Mouse (Mus musculus): ENCODE results near the gene Iffo2.

Iffo2 gene

DNA sequence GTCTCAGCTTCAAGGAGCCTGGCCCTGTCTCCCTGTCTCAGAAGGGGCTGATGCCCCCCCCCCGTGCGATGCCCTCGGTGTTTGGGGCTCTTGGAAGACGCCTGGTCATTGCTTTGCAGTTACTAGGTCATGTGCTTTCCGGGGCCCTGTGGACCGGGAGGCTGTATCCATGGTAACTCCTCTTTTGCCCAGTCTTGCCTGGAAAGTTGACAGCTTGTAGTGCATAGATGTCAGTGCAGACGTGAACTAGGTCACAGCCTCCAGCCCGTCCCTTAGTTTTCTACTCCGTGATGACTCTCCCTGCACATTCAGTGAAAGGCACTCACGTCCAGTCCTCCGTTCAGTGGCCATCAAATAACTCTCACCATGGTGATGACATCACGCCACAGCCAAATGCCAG, 3.9 kb upstream of the Iffo2 start:
- in situ Hi-C loops (cut with MboI; ENCODE audit: low sequenced_read_pairs) = no loop called here

DNA sequence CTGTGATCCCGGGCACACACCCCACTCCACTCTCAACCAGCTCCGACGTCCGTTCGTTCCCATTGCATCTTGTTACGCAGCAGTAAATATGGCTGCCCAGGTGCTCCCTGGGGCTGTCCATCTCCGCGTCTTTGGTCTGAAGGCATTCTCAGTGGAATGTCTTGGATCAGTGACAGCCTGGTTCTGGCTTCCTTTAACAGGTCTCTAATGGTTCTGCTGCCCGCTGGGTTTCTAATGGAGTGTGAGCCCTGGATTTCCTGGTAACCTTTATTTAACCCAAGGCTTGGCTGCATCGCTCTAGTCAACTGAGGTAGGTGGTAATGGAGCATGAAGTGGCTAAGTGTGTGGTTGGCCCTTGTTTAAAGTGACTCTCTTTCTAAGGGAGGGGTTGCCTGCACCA, 1.7 kb downstream of the Iffo2 start:
- in situ Hi-C loops (cut with MboI; ENCODE audit: low sequenced_read_pairs) = no loop called here

DNA sequence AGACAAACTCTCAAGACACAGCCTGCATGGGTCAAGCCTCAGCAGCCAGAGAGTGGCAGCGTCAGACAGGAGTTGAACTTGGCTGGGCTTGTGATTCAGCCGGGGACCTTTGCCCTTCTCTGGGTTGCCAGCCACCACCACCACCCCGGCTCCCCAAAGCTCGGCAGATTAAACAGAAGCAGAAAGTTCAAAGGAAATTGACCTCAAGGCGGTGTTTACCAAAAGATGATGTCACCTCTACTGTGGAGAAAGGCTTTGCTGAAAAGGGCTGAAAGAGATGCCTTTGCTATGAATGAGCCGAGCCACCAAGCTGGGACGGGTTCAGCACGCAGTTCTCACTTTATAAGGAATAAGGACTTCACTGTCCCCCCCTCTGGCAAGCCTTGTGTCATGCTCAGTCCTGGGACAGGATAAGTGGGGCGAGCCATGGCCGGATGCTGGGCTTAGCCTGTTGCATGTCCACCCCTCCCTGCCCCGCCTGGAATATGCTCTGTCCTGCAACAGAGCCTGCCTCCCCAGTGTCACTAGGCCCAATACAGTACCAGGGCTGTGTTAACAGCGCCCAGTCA, 4.9 kb downstream of the Iffo2 start:
- in situ Hi-C loops (cut with MboI; ENCODE audit: low sequenced_read_pairs) = no loop called here

DNA sequence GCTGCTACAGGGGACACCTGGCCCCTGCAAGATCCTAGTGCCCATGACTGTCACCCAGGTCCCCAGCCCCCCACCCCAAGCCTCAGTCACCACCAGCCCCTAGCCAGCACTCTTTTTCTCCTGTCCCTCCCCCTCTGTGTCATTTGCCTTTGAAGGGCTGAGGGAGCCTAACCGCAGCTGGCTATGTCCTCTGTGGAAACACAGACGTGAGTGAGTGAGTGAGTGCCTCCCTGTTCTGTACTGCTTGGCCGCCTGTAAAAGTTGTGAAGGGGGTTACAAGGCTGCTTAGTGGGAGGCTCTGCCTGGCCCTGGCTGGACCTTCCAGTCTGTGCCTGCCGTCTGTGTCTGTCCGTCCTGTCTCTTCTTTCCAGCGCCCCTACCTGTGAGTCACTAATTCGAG, 5.4 kb downstream of the Iffo2 start:
- in situ Hi-C loops (cut with MboI; ENCODE audit: low sequenced_read_pairs) = no loop called here

DNA sequence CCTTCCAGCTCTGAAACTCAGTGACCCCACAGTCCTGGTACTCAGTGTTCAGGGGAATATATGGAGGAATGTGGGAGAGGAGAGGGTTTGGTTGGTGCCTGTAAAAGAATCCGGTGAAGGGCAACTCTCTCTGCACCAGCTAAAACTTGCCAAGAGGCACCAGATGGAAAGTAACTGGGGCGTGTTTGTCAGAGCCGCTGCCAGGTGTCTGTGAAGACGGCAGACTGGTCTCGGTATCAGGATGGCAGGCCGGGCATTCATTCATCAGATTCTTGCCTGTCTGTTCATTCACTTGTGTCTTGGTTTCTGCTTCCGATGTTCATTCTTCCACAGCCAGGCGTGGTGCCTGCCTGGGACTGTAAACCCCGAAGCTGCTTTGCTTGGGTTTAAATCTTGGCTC, 6.4 kb downstream of the Iffo2 start:
- in situ Hi-C loops (cut with MboI; ENCODE audit: low sequenced_read_pairs) = no loop called here

DNA sequence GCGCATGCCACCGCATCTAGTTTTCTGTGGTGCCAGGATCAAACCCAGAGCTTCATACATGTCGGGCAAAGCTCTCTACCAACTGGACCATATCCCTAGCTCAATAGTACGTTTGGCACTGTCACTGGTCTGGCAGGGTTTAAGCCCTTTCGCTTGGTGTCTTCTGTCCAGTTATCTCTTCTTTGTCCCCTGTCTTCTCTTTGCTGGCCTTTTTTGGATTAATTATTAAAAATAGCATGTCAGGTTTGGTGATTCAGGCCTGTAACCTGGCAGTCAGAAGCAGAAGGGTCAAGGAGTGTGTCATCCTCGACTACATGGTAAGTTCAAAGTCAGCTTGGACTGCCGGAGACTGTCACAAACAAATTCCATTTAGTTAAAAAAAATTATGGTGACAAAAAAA, 10.4 kb downstream of the Iffo2 start:
- in situ Hi-C loops (cut with MboI; ENCODE audit: low sequenced_read_pairs) = no loop called here

DNA sequence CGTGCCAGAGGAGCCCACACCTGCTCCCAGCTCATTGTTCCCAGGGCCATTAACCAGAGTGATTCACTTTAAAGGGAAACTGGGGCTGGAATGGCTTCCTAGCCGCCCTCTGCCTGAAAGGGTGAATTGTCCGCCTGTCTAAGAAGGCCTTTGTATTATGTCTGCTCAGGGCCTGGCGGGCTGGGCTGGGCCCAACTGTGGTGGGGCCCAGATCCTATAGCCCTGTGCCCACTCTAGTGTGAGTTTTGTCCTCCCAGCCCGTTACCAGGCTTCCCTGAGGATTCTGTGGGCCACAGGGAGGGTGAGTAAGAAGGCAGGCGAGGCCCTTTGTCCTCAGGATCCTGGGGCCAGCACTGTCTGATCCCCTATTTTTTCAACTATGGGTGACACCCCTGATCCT, 15.4 kb downstream of the Iffo2 start:
- in situ Hi-C loops (cut with MboI; ENCODE audit: low sequenced_read_pairs) = no loop called here

DNA sequence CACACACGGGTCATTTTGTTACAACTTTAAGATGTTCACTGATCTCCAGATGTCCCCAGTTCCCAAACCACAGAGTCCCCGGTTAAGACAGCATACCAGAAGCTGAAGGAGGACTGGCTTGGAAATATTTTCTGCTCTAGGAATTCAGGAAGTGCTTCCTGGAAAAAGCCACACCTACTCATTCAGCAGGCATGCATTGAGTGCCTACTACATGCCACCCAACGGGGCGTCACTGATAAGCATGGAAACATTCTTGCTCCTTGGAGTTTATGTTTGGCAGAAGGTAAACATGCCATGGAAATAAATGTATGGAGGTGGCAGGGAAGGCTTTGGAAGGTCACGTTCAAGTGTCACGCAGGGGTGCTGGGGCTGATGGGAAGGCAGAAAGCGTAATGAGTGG, 19.1 kb downstream of the Iffo2 start:
- in situ Hi-C loops (cut with MboI; ENCODE audit: low sequenced_read_pairs) = no loop called here

DNA sequence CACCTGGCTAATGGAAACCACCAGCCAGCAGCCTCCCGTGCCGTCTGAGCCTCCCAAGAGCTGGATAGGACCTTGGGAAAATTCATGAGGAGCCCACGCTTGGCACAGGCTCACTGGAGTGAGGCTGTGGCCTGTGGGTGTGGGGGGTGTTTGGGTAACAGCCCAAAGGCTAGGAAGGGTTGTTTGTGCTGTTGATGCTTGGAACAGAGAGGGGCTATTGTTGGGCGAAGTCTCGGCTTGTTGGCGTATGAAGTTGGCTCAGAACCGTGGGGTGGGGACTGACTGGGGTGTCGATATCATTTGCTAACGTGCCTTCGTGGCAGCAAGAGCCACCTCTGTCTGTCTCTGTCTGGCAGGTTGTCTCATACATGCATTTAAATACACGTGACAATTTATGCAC, 24.9 kb downstream of the Iffo2 start:
- in situ Hi-C loops (cut with MboI; ENCODE audit: low sequenced_read_pairs) = no loop called here

DNA sequence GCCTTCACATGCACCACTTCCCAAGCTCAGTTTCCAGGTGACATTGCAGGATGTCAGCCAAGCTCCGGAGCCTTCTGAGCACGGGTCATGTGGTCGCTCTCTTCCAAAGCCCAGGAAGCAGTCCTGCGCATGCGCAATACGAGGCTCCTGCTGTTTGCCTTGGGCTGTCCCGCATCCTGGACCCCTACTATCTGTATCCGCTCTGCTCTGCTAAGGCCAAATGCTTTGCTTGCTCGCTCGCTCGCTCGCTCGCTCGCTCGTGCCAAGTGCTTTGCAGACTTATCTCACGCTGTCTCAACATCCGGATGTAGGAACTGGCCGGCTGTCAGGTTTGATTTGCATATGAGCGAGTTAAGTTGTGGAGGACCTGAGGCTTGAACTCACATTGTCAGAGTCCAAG, 25.6 kb downstream of the Iffo2 start:
- in situ Hi-C loops (cut with MboI; ENCODE audit: low sequenced_read_pairs) = no loop called here

DNA sequence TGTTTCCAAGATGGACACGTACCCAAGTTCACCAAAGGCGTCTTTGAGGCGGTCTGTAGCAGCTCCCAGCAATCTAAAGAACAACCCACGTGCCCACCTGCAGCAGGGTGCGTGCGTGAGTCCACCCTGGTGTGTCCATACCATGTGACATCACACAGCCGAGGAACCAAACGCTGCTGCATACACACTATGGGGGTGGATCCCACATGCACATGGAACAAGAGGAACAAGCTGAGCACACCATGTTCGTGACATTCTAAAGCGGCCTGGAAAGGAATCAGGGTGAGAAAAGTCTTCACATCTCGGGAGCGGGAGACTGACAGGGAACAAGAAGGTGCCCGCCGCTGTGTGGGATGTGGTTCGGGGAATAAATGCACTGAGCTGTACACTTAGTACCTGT, 38.0 kb downstream of the Iffo2 start:
- in situ Hi-C loops (cut with MboI; ENCODE audit: low sequenced_read_pairs) = no loop called here

DNA sequence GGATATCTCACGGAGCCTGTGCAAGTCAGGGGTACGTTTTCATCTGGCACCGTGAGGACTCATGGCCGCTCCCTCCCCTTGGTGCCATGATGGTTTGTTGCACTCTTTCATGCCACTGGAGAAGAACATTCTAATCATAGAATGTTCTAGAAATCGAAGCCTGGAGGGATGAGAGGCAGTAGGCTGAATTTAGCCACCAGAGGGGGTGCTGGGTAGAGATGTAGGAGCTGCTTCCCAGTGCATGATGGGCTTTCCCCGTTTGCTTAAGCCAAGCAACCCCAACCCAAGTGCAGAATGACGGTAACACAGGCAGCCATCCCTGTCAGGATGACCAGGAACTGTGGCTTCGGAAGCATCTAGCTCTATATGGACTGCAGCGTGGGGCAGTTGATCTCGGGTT, 40.4 kb downstream of the Iffo2 start:
- in situ Hi-C loops (cut with MboI; ENCODE audit: low sequenced_read_pairs) = no loop called here

DNA sequence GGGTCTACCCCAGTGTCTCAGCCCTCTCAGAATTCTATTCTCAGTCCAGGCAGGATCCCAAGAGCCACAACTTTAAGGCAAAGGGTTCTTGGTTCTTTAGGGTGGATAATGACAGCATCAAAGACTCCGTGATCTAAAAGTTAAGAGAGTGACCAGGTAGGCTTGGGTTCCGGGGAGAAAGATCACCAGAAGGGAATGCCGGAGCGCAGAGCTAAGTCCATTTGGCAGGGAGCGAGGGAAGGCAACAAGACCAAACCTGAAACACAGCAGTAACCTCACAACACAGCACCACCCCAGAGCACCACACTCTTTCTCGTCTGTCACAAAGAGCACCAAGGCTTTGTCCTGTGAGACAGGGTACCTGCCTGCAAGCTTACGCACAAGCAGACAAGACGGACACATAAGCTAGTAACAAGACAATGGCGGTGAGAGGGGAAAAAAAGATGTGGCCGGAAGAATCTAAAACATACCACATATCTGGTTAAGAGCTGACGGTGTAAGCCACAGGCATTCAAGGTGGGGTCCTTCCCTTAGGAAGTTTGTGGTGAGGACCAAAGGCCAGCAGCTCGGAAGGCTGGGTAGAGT, 42.7 kb downstream of the Iffo2 start:
- in situ Hi-C loops (cut with MboI; ENCODE audit: low sequenced_read_pairs) = no loop called here

DNA sequence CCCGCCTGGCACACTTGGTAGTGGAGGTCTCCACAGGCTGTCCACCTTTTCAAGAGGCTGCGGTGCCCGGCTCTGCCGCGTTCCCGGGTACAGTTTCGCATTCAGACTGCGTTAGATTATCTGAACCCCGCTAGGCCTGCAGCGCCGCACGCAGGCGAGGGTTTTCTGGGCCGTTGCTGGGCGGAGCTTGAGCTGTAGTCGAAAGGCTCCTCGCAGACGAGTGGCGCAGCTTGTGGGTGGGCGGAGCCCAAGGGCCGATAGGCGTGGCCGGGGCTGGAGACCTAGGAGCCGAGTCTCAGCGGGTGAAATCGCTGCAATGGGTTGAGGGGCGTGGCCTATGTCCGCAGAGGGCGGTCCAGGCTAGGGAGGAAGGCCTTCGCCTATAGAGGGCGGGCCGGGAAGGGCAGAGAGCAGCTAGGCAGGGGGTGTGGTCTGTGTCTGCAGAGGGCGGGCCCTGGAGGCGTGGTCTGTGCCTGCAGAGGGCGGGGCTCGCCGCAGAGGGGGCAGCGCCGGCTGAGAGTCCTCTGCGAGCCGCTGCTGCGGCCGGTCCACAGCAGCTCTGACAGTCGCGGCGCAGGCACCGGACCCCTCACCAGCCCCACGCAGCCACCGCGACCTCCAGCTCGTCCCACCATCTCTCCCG, 43.9 kb downstream of the Iffo2 start:
- in situ Hi-C loops (cut with MboI; ENCODE audit: low sequenced_read_pairs) = no loop called here

DNA sequence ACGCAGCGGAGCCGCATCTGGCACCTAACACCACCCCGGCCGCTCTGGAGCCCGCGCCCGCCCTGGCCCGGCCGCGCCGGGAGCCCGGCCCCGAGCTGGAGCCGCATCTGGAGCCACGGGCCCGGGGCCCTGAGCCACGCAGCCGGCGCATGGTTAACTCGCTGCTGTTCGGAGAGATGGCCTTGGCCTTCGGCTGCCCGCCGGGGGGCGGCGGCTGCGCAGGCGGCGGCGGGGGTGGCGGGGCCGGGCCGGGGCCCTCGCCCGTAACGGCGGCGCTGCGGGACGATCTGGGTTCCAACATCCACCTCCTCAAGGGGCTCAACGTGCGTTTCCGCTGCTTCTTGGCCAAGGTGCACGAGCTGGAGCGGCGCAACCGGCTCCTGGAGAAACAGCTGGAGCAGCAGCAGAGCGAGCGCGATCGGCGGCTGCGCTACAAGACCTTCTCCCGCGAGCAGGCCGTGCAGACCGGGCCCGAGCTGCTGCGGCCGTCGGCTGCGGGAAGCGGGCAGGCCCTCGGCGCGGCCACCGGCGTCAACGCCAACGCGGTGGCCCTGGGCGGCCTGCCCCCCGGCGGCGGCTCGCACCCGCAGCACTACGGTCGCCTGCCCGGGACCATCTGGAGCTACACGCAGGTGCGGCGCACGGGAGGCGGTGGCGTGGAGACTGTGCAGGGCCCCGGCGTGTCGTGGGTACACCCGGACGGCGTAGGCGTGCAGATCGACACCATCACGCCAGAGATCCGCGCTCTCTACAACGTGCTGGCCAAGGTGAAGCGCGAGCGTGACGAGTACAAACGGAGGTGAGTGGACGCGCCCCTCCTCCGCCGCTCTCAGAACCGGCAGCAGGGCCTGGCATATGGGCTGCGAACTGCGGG, 44.7 kb downstream of the Iffo2 start:
- in situ Hi-C loops (cut with MboI; ENCODE audit: low sequenced_read_pairs) = no loop called here

DNA sequence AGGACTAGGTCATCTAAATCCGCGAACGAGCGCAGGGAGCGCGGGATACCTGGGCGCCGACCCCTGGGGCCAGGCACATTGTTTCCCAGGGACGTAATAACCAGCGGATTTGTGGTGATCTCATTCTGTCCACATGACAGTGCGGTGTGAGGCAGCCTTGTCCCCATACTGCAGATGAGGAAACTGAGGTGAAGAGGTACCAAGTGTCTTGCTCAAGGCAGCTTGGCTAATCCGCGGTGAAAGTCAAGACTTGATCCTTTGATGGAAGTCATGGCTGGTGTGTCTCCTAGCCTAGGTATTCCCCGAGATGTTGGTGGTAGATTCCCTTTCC, 45.3 kb downstream of the Iffo2 start:
- in situ Hi-C loops (cut with MboI; ENCODE audit: low sequenced_read_pairs) = no loop called here

DNA sequence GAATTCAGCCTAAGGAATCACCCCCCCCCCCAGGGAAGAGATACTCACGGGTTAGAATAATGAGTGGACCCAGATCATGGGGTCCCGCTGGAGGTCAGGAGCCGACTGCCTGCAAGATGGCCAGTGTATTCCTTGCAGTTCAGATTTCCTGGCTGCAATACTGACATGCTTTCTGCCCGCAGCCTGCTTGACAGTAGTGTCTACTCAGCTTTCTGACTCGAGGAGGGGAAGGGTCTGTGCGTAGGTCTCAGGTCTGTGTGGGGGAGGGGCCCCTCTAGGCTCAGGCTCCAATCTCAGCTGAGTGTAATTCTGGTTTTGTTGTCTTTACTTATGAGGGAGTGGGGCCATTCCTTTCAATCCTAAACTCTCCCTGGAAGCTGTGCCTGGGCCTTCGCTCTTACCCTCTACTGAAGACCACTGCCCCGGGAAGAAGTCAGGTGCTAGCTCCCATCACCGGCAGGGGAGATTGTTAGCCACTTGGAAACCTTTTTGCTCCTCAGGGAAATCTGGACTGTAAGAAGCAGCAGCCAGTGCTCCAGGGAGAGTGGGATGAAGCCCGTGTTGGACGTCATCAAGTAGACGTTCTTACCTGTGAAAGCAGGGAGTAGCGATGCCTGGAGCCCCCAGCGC, 46.0 kb downstream of the Iffo2 start:
- in situ Hi-C loops (cut with MboI; ENCODE audit: low sequenced_read_pairs) = no loop called here

DNA sequence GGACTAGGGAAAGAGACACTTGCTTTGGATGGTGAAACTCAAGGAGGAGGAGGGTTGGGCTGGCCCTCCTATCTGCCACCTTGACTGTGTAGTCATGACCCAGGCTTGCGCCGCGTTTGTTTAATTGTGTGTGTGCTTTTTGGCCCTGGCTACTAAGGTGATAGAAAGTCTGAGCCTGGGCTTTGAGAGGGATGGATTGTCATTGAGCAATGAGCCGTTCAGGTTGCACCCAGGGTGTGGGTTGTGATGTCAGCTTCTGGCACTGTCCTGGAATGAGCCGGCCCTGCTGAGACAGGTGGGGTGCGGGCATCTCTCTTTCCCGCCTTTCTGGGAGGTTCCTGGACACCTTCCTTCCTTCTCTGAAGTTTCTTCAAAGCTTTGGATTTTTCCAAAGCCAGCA, 46.7 kb downstream of the Iffo2 start:
- in situ Hi-C loops (cut with MboI; ENCODE audit: low sequenced_read_pairs) = no loop called here

DNA sequence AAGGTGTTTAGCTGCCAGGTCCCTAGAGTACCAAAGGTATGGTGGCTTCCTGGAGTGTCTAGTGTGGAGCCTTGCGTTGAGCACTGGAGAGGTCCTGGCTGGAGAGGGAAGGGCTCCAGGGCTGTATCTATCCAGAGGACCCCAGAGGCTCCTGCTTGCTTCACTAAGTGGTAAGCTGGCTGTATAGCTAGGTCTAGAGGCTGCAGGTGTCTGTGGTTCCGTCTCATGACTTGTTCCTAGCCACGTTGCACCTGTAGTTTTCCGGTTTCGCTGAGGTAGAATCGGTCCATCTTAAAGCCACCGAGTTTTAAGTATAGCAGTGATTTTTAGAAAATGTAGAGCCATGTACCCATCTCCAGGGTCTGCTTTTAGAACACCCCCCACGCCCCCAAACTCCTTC, 48.0 kb downstream of the Iffo2 start:
- in situ Hi-C loops (cut with MboI; ENCODE audit: low sequenced_read_pairs) = no loop called here

DNA sequence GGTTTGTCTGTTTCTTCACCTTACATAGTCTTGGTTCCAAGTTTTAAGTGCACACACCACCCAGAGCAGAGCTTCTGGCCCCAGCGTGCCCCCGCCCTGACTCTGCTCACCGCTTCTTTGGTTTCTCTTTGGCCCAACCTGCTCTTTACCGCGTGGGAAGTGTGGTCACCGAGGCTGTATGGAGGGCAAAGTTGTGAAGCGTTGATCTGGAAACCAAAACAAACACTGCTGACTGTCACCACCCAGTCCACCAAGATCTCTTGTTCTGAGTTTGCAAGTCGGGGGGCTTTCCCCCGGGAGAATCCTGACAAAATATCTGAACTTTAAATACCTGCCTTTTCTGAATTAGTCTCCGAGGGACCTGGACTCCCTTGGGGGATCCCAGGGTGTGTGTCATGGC, 48.7 kb downstream of the Iffo2 start:
- in situ Hi-C loops (cut with MboI; ENCODE audit: low sequenced_read_pairs) = no loop called here

DNA sequence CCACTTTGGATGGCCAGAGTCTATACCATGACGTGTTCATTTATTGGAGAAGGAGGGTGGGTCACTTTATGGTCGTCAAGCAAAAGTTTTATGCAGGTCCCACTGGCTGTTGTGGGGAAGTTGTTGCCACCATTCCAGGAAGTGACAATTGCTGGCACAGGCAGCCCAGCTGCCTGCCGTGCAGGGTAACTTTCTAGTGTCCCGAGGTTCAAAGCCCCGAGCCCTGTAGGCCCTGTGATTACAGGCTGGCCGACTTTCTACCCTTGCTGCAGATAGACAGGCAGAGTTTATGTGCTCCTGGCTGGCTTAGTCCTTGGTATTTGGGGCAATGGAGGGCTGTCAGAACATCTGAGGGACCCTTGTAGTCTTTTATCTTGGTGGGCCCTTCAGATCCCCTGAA, 49.1 kb downstream of the Iffo2 start:
- in situ Hi-C loops (cut with MboI; ENCODE audit: low sequenced_read_pairs) = no loop called here

Data from CH12F3 (cell line).